Mouse (Mus musculus) kidney, adult 2 months (tissue): ENCODE results near the gene Utp4. TPM values are rescaled to one million over a fixed set of nuclear protein-coding genes. Genes with fewer than 3 reads are reported as not detected.

Experiments
- DNase-seq: peaks from one replicate; pipeline ENCODE4 v3.0.0; 2021
- H3K27ac ChIP-seq: fragments of 200-500 bp; 2 replicates; pipeline ENCODE4 v1.5.1; 2012; ENCODE audit warnings: low read depth, low read length, control low read depth, inconsistent platforms; ENCODE audit not compliant: insufficient read depth
- H3K27me3 ChIP-seq: fragments of 200-500 bp; replicated peaks from 2 replicates; pipeline ENCODE4 v1.6.1; 2012; ENCODE audit warnings: mild to moderate bottlenecking, moderate library complexity, low read length, inconsistent platforms; ENCODE audit not compliant: control insufficient read depth, insufficient read depth
- H3K36me3 ChIP-seq: fragments of 200-500 bp; 2 replicates; pipeline ENCODE4 v1.6.1; 2012; ENCODE audit warnings: mild to moderate bottlenecking, moderate library complexity, low read length, inconsistent platforms; ENCODE audit not compliant: control insufficient read depth, insufficient read depth
- H3K4me1 ChIP-seq: fragments of 200-500 bp; 2 replicates; pipeline ENCODE4 v1.6.1; 2011; ENCODE audit warnings: low read length; ENCODE audit not compliant: control insufficient read depth, insufficient read depth
- H3K4me3 ChIP-seq: fragments of 200-500 bp; 2 replicates; pipeline ENCODE4 v1.5.1; 2011; ENCODE audit warnings: mild to moderate bottlenecking, low read depth, low read length, control low read depth; ENCODE audit not compliant: insufficient read depth
- CTCF ChIP-seq: fragments of 200-500 bp; conservative IDR thresholded peaks from 2 replicates; pipeline ENCODE4 v1.5.1; 2011; ENCODE audit warnings: low read depth, mild to moderate bottlenecking, control low read depth, low read length, moderate library complexity, mixed read lengths; ENCODE audit not compliant: insufficient read depth, insufficient read length
- POLR2A ChIP-seq: fragments of 200-500 bp; IDR thresholded peaks from one replicate; pipeline ENCODE4 v1.6.1; 2011; ENCODE audit warnings: low read depth, low read length, control low read depth
- WGBS: fragments of 180-500 bp; shearing (Covaris S2); methylation state at CpG from one replicate; pipeline ENCODE4 v1.1.7; 2018; 5-methylcytosine and 5-hydroxymethylcytosine counted together
- polyA plus RNA-seq: library from polyadenylated mRNA; depleted of rRNA; stranded (reverse); fragments of >200 nt; gene quantifications from 2 replicates; pipeline ENCODE4 v1.2.3, GENCODE M21; 2012

The Utp4 gene
- polyA plus RNA-seq, 1 experiment, result 24.1 TPM

- 22% methylated on average over 5 of the region's 5 CpGs for WGBS
- Histone ChIP-seq H3K27me3 (no peaks in the 10 kb centered on the region), H3K4me1 (peaks cover 10% of the 10 kb centered on the region; the same call in 1 of the 2 replicates), H3K4me3 (no peak overlapping the region), H3K36me3 (no peaks in the 10 kb centered on the region), H3K27ac (no peak overlapping the region)
- peak; percentile 84 for TF ChIP-seq CTCF
- no peak for TF ChIP-seq POLR2A
- peak; percentile 83 for DNase-seq
Observed at GRCm38 (mm10) chr8:106887336-106888189, 5.9 kb upstream of the Utp4 start.

GRCm38 (mm10) chr8:106888803-106889202 is 4.6 kb upstream of the Utp4 start:
- WGBS, result 33% methylated on average over 3 of the region's 3 CpGs
- no peak for TF ChIP-seq POLR2A
- TF ChIP-seq CTCF, result no peak
- no peak for DNase-seq
- Histone ChIP-seq H3K27me3 (no peaks in the 10 kb centered on the region), H3K36me3 (no peaks in the 10 kb centered on the region), H3K4me1 (peaks cover 10% of the 10 kb centered on the region; the same call in 1 of the 2 replicates), H3K27ac (no peak overlapping the region), H3K4me3 (no peak overlapping the region)

- Histone ChIP-seq H3K27ac (peak overlapping the region; percentile 84; the same call in 1 of the 2 replicates), H3K4me1 (peaks cover 12% of the 10 kb centered on the region; the same call in 1 of the 2 replicates), H3K27me3 (no peaks in the 10 kb centered on the region), H3K4me3 (peak overlapping the region; percentile 100), H3K36me3 (no peaks in the 10 kb centered on the region; the same call in 1 of the 2 replicates)
- DNase-seq, result peak; percentile 37
- no peak for TF ChIP-seq CTCF
- no peak for TF ChIP-seq POLR2A
- WGBS, result under 1% methylated on average over 15 of the region's 15 CpGs
Observed at GRCm38 (mm10) chr8:106892210-106892805, 1.1 kb upstream of the Utp4 start.

- H3K36me3 ChIP-seq, result no peaks in the 10 kb centered on the region; the same call in 1 of the 2 replicates
- no peak for DNase-seq
- WGBS, result under 1% methylated on average over 54 of the region's 57 CpGs
- H3K27ac ChIP-seq, result peak overlapping the region; percentile 84
- TF ChIP-seq CTCF (no peak), POLR2A (no peak)
- H3K4me1 ChIP-seq, result peaks cover 10% of the 10 kb centered on the region; the same call in 1 of the 2 replicates
- peak overlapping the region; percentile 100 for H3K4me3 ChIP-seq
- no peaks in the 10 kb centered on the region for H3K27me3 ChIP-seq
Observed at GRCm38 (mm10) chr8:106892806-106893451, 507 bp upstream of the Utp4 start.

- WGBS, result 90% methylated on average over 5 of the region's 5 CpGs
- no peak overlapping the region for H3K27ac ChIP-seq
- H3K4me1 ChIP-seq, result peaks cover 3% of the 10 kb centered on the region; the same call in 1 of the 2 replicates
- H3K36me3 ChIP-seq, result peaks cover 3% of the 10 kb centered on the region
- H3K27me3 ChIP-seq, result no peaks in the 10 kb centered on the region
- no peak for TF ChIP-seq CTCF
- no peak for TF ChIP-seq POLR2A
- H3K4me3 ChIP-seq, result no peak overlapping the region
- DNase-seq, result no peak
Observed at GRCm38 (mm10) chr8:106899473-106899872, 6.0 kb downstream of the Utp4 start.

- 91% methylated on average over 17 of the region's 17 CpGs for WGBS
- peaks cover 4% of the 10 kb centered on the region for H3K36me3 ChIP-seq
- no peak overlapping the region for H3K27ac ChIP-seq
- H3K27me3 ChIP-seq, result no peaks in the 10 kb centered on the region
- H3K4me3 ChIP-seq, result no peak overlapping the region
- peak; percentile 65 for TF ChIP-seq CTCF
- no peak for TF ChIP-seq POLR2A
- peak; percentile 76 for DNase-seq
- H3K4me1 ChIP-seq, result peaks cover 7% of the 10 kb centered on the region; the same call in 1 of the 2 replicates
Observed at GRCm38 (mm10) chr8:106905727-106906480, 12.5 kb downstream of the Utp4 start.
